Mouse (Mus musculus) midbrain, postnatal 0 days (tissue): ENCODE data around the gene Pgap3. TPM values are rescaled to one million over a fixed set of nuclear protein-coding genes. Genes with fewer than 3 reads are reported as not detected.

Source experiments
- ATAC-seq: fragments of 200-750 bp; cut with Nextera tagmentation; 2 replicates; pipeline ENCODE4 v1.8.0; 2017; ENCODE audit warnings: moderate number of reproducible peaks, mild to moderate bottlenecking, moderate TSS enrichment, moderate library complexity; ENCODE audit not compliant: low FRiP score
- DNase-seq: peaks from one replicate; pipeline ENCODE4 v3.0.0-alpha.2; 2015; ENCODE audit warnings: low spot score
- H3K27ac ChIP-seq: fragments of 300-500 bp; sonication (generic); 2 replicates; pipeline ENCODE4 v1.5.1; 2014; ENCODE audit warnings: low read depth, mild to moderate bottlenecking, low read length, mixed read lengths
- H3K27me3 ChIP-seq: fragments of 300-500 bp; sonication (generic); 2 replicates; pipeline ENCODE4 v1.6.1; 2014; ENCODE audit warnings: low read length, control low read depth, mixed read lengths; ENCODE audit not compliant: insufficient read depth
- H3K36me3 ChIP-seq: fragments of 300-500 bp; sonication (generic); 2 replicates; pipeline ENCODE4 v1.6.1; 2014; ENCODE audit warnings: low read length, control low read depth, mixed read lengths; ENCODE audit not compliant: insufficient read depth
- H3K4me1 ChIP-seq: fragments of 300-500 bp; sonication (generic); 2 replicates; pipeline ENCODE4 v1.6.1; 2014; ENCODE audit warnings: mild to moderate bottlenecking, control low read depth, antibody characterized with exemption, low read length, mixed read lengths; ENCODE audit not compliant: insufficient read depth
- H3K4me2 ChIP-seq: fragments of 300-500 bp; sonication (generic); 2 replicates; pipeline ENCODE4 v1.6.1; 2014; ENCODE audit warnings: low read depth, mild to moderate bottlenecking, low read length, mixed read lengths; ENCODE audit not compliant: poor library complexity, severe bottlenecking
- H3K4me3 ChIP-seq: fragments of 300-500 bp; sonication (generic); 2 replicates; pipeline ENCODE4 v1.5.1; 2014; ENCODE audit warnings: low read depth, mild to moderate bottlenecking, low read length, moderate library complexity
- H3K9ac ChIP-seq: fragments of 300-500 bp; sonication (generic); replicated peaks from 2 replicates; pipeline ENCODE4 v1.6.1; 2014; ENCODE audit warnings: mild to moderate bottlenecking, low read length, moderate library complexity, mixed read lengths; ENCODE audit not compliant: poor library complexity, severe bottlenecking
- H3K9me3 ChIP-seq: fragments of 300-500 bp; sonication (generic); 2 replicates; pipeline ENCODE4 v1.6.1; 2016; ENCODE audit warnings: low read length, control low read depth
- CTCF ChIP-seq: IDR thresholded peaks from 2 replicates; pipeline ENCODE4 v1.5.1; 2016; ENCODE audit warnings: antibody characterized with exemption, mild to moderate bottlenecking
- WGBS: fragments of 180-500 bp; shearing (Covaris S2); extraction: QIAGEN DNeasy Blood & Tissue Kit; methylation state at CpG from one replicate; pipeline ENCODE4 v1.1.7; 2014; 5-methylcytosine and 5-hydroxymethylcytosine counted together
- polyA plus RNA-seq: library from polyadenylated mRNA; unstranded; fragments of >200 nt; fragmentation: Nextera tagmentation; extraction: Ambion mirVana; gene quantifications from 2 replicates; pipeline ENCODE4 v1.2.1, GENCODE M21; 2015
- total RNA-seq: library from RNA; depleted of rRNA; stranded (reverse); fragments of >200 nt; gene quantifications from 2 replicates; pipeline ENCODE4 v1.2.3, GENCODE M21; 2014

The Pgap3 gene
- total and polyA plus RNA-seq, 2 experiments from 2014 or later = 7.0 to 10.9 TPM

DNA sequence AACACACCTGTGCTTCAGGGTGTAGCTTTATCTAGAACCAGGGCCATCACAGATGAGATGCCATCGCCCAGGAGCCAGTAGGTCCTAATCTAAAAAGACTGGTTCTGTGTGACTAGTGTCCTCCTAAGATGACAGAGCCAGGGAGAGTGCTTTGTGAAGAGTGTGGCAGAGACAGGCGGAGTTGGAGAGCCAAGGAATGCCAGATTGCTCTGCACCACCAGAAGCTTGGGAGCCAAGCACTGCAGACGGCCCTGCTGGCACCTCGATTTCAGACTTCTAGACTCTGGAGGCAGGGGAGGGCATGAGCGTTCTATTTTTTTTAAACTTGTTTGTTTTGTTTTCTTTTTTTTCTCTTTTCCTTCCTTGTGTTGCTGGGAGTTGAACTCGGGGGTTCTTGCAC, 31.0 kb downstream of the Pgap3 start:
- H3K4me1 ChIP-seq = no peaks in the 10 kb centered on the region
- no peak for TF ChIP-seq CTCF
- no peak overlapping the region for H3K9ac ChIP-seq
- H3K27me3 ChIP-seq = no peaks in the 10 kb centered on the region
- no peak overlapping the region for H3K4me3 ChIP-seq
- H3K27ac ChIP-seq = no peak overlapping the region
- DNase-seq (no peak), ATAC-seq (no peak)
- 88% methylated on average over 6 of the region's 6 CpGs for WGBS
- 0 out of 2 replicates have a peak, but pooled peaks cover 3% of the 10 kb centered on the region for H3K36me3 ChIP-seq
- no peak overlapping the region for H3K4me2 ChIP-seq
- H3K9me3 ChIP-seq = no peaks in the 10 kb centered on the region

DNA sequence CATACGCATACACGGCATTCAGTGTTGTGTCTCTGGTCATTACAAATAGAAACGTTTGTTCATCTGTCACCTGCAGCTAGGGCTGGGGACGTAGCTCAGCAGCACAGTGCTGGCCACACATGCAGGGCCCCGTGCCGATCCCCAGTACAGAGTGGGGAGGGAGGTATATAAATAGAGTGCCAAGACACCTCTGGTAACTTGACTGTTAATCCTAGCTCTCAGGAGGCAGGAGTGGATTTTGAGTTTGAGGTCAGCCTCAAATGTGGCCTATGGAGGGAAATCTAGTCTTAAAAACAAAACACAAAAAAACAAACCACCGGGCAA, 32.5 kb downstream of the Pgap3 start:
- no peak overlapping the region for H3K27ac ChIP-seq
- no peak overlapping the region for H3K4me2 ChIP-seq
- no peak for TF ChIP-seq CTCF
- 86% methylated on average over 7 of the region's 7 CpGs for WGBS
- no peak for DNase-seq
- H3K27me3 ChIP-seq = no peaks in the 10 kb centered on the region
- ATAC-seq = no peak
- no peaks in the 10 kb centered on the region for H3K4me1 ChIP-seq
- no peaks in the 10 kb centered on the region for H3K9me3 ChIP-seq
- no peak overlapping the region for H3K4me3 ChIP-seq
- no peaks in the 10 kb centered on the region for H3K36me3 ChIP-seq
- no peak overlapping the region for H3K9ac ChIP-seq

GRCm38 (mm10) chr11:98367171-98367862, 33.0 kb downstream of the Pgap3 start:
- 77% methylated on average over 10 of the region's 10 CpGs for WGBS

GRCm38 (mm10) chr11:98366290-98366689, 34.0 kb downstream of the Pgap3 start:
- no peaks in the 10 kb centered on the region for H3K27me3 ChIP-seq
- no peak overlapping the region for H3K27ac ChIP-seq
- no peak for TF ChIP-seq CTCF
- no peak overlapping the region for H3K4me2 ChIP-seq
- WGBS = 87% methylated on average over 10 of the region's 10 CpGs
- H3K9me3 ChIP-seq = no peaks in the 10 kb centered on the region
- H3K4me1 ChIP-seq = no peaks in the 10 kb centered on the region
- ATAC-seq (no peak), DNase-seq (no peak)
- no peak overlapping the region for H3K9ac ChIP-seq
- no peak overlapping the region for H3K4me3 ChIP-seq
- no peaks in the 10 kb centered on the region for H3K36me3 ChIP-seq

More at GRCm38 (mm10) chr11:98367171-98367862, 33.0 kb downstream of the Pgap3 start:
- Histone ChIP-seq H3K4me1 (no peaks in the 10 kb centered on the region), H3K4me2 (no peak overlapping the region), H3K36me3 (no peaks in the 10 kb centered on the region), H3K4me3 (no peak overlapping the region), H3K9me3 (no peaks in the 10 kb centered on the region), H3K27me3 (no peaks in the 10 kb centered on the region), H3K27ac (no peak overlapping the region), H3K9ac (no peak overlapping the region)
- DNase-seq (no peak), ATAC-seq (no peak)
- no peak for TF ChIP-seq CTCF

GRCm38 (mm10) chr11:98364410-98364809, 35.9 kb downstream of the Pgap3 start:
- H3K27ac ChIP-seq = no peak overlapping the region
- no peaks in the 10 kb centered on the region for H3K36me3 ChIP-seq
- H3K9me3 ChIP-seq = no peaks in the 10 kb centered on the region
- H3K27me3 ChIP-seq = no peaks in the 10 kb centered on the region
- peaks cover 10% of the 10 kb centered on the region for H3K4me1 ChIP-seq
- no peak overlapping the region for H3K4me2 ChIP-seq
- ATAC-seq = no peak
- H3K9ac ChIP-seq = no peak overlapping the region
- H3K4me3 ChIP-seq = no peak overlapping the region
- no peak for DNase-seq
- TF ChIP-seq CTCF = no peak
- 96% methylated on average over 5 of the region's 5 CpGs for WGBS

- no peak overlapping the region for H3K9ac ChIP-seq
- H3K4me2 ChIP-seq = no peak overlapping the region
- no peaks in the 10 kb centered on the region for H3K9me3 ChIP-seq
- 84% methylated on average over 5 of the region's 5 CpGs for WGBS
- DNase-seq (no peak), ATAC-seq (no peak)
- H3K27me3 ChIP-seq = no peaks in the 10 kb centered on the region
- no peaks in the 10 kb centered on the region for H3K36me3 ChIP-seq
- peaks cover 13% of the 10 kb centered on the region for H3K4me1 ChIP-seq
- TF ChIP-seq CTCF = no peak
- no peak overlapping the region for H3K27ac ChIP-seq
- no peak overlapping the region for H3K4me3 ChIP-seq
Observed at GRCm38 (mm10) chr11:98363817-98364216, 36.5 kb downstream of the Pgap3 start.
